Mouse (Mus musculus) heart, embryonic 10.5 days (tissue): ENCODE results near the gene Alox15. TPM values are rescaled to one million over a fixed set of nuclear protein-coding genes. Genes with fewer than 3 reads are reported as not detected.

Experiments used
- DNase-seq: peaks from one replicate; pipeline ENCODE4 v3.0.0-alpha.2; 2017; ENCODE audit warnings: low spot score
- H3K27ac ChIP-seq: fragments of 300-500 bp; sonication (generic); 2 replicates; pipeline ENCODE4 v1.5.1; 2016; ENCODE audit warnings: mild to moderate bottlenecking
- H3K27me3 ChIP-seq: fragments of 300-500 bp; sonication (generic); 2 replicates; pipeline ENCODE4 v1.6.1; 2016; ENCODE audit warnings: mild to moderate bottlenecking; ENCODE audit not compliant: poor library complexity, insufficient read depth, severe bottlenecking
- H3K36me3 ChIP-seq: fragments of 300-500 bp; sonication (generic); 2 replicates; pipeline ENCODE4 v1.6.1; 2016; ENCODE audit warnings: mild to moderate bottlenecking, moderate library complexity
- H3K4me1 ChIP-seq: fragments of 300-500 bp; sonication (generic); 2 replicates; pipeline ENCODE4 v1.6.1; 2016; ENCODE audit warnings: mild to moderate bottlenecking
- H3K4me3 ChIP-seq: fragments of 300-500 bp; sonication (generic); 2 replicates; pipeline ENCODE4 v1.5.1; 2016; ENCODE audit warnings: mild to moderate bottlenecking, moderate library complexity
- H3K9me3 ChIP-seq: fragments of 300-500 bp; sonication (generic); 2 replicates; pipeline ENCODE4 v1.6.1; 2016; ENCODE audit warnings: mild to moderate bottlenecking, moderate library complexity
- WGBS: fragments of 180-500 bp; shearing (Covaris S2); methylation state at CpG from one replicate; pipeline ENCODE4 v1.1.7; 2016; 5-methylcytosine and 5-hydroxymethylcytosine counted together
- polyA plus RNA-seq: library from polyadenylated mRNA; unstranded; fragments of >200 nt; fragmentation: Nextera tagmentation; extraction: Ambion mirVana; gene quantifications from 2 replicates; pipeline ENCODE4 v1.2.1, GENCODE M21; 2016

Gene Alox15
- polyA plus RNA-seq, 1 experiment from 2014 or later, result 0.13 TPM

- peak overlapping the region; percentile 31; the same call in 1 of the 2 replicates for H3K27ac ChIP-seq
- no peak for DNase-seq
- WGBS, result 43% methylated on average over 12 of the region's 12 CpGs
Observed at GRCm38 (mm10) chr11:70297836-70298454, 53.9 kb downstream of the Alox15 start.

GRCm38 (mm10) chr11:70297405-70297804 is 54.4 kb downstream of the Alox15 start:
- no peak overlapping the region for H3K4me3 ChIP-seq
- H3K4me1 ChIP-seq, result peaks cover 9% of the 10 kb centered on the region
- no peaks in the 10 kb centered on the region; the same call in 1 of the 2 replicates for H3K27me3 ChIP-seq
- WGBS, result 50% methylated on average over 4 of the region's 4 CpGs
- no peaks in the 10 kb centered on the region for H3K36me3 ChIP-seq
- DNase-seq, result no peak
- H3K9me3 ChIP-seq, result no peaks in the 10 kb centered on the region
- 0 out of 2 replicates have a peak overlapping the region, but pooled peaks have one; percentile 31 for H3K27ac ChIP-seq

More at GRCm38 (mm10) chr11:70297836-70298454, 53.9 kb downstream of the Alox15 start:
- Histone ChIP-seq H3K9me3 (no peaks in the 10 kb centered on the region), H3K36me3 (no peaks in the 10 kb centered on the region), H3K27me3 (no peaks in the 10 kb centered on the region; the same call in 1 of the 2 replicates), H3K4me3 (no peak overlapping the region), H3K4me1 (peaks cover 9% of the 10 kb centered on the region)

Other genes starting within 250 kb of the Alox15 start
- gene Mgl2, start 221.7 kb downstream of the Alox15 start, polyA plus RNA-seq, result 0.28 and 0.59 TPM in 2 replicates
- 0.31 TPM in 1 of 2 replicates, not detected in the other for gene Clec10a, start 195.8 kb downstream of the Alox15 start, polyA plus RNA-seq
- gene Slc16a11, start 139.3 kb downstream of the Alox15 start, polyA plus RNA-seq, result 0.51 and 2.4 TPM in 2 replicates
- 10.0 and 10.4 TPM in 2 replicates for gene Slc16a13, start 131.0 kb downstream of the Alox15 start, polyA plus RNA-seq
- gene Bcl6b, start 122.2 kb downstream of the Alox15 start, polyA plus RNA-seq, result 10.7 and 15.0 TPM in 2 replicates
- 142 and 153 TPM in 2 replicates for gene 0610010K14Rik, start 114.1 kb downstream of the Alox15 start, polyA plus RNA-seq
- gene Gm21988, start 112.2 kb downstream of the Alox15 start, polyA plus RNA-seq, result 6.5 and 8.7 TPM in 2 replicates
- 126 and 165 TPM in 2 replicates for gene Rnasek, start 112.2 kb downstream of the Alox15 start, polyA plus RNA-seq
- gene Alox12, start 96.7 kb downstream of the Alox15 start, polyA plus RNA-seq, result 3.9 and 5.0 TPM in 2 replicates
- gene Alox12e, start 29.4 kb downstream of the Alox15 start, polyA plus RNA-seq, result not detected in 2 replicates
- gene Pelp1, start 58.0 kb upstream of the Alox15 start, polyA plus RNA-seq, result 37.9 and 42.9 TPM in 2 replicates
- 11.5 and 19.3 TPM in 2 replicates for gene Arrb2, start 80.6 kb upstream of the Alox15 start, polyA plus RNA-seq
- 31.0 and 37.5 TPM in 2 replicates for gene Med11, start 99.9 kb upstream of the Alox15 start, polyA plus RNA-seq
- 0.73 and 1.2 TPM in 2 replicates for gene Zmynd15, start 107.4 kb upstream of the Alox15 start, polyA plus RNA-seq
- 3.7 and 6.0 TPM in 2 replicates for gene Cxcl16, start 108.0 kb upstream of the Alox15 start, polyA plus RNA-seq
- 6.2 and 7.4 TPM in 2 replicates for gene Tm4sf5, start 153.2 kb upstream of the Alox15 start, polyA plus RNA-seq
- not detected in 2 replicates for gene Vmo1, start 162.6 kb upstream of the Alox15 start, polyA plus RNA-seq
- gene Gltpd2, start 167.2 kb upstream of the Alox15 start, polyA plus RNA-seq, result 0.25 and 4.3 TPM in 2 replicates
- gene Psmb6, start 173.3 kb upstream of the Alox15 start, polyA plus RNA-seq, result 825 and 969 TPM in 2 replicates
- not detected in 2 replicates for gene Gm40193, start 180.9 kb upstream of the Alox15 start, polyA plus RNA-seq
- 9.4 TPM in 2 replicates for gene Pld2, start 188.0 kb upstream of the Alox15 start, polyA plus RNA-seq
- gene Mink1, start 210.8 kb upstream of the Alox15 start, polyA plus RNA-seq, result 12.6 and 14.9 TPM in 2 replicates